Mouse (Mus musculus) thymus, adult 18-20 months (tissue): Measurements from ENCODE around the gene Dbp.
A peak's percentile ranks its signal among the peaks of the same experiment; 100 is the strongest.

Experiments
- DNase-seq, 2 experiments: peaks; one replicate each; pipeline ENCODE4 v3.0.0; 2022; ENCODE audit warnings: mixed read lengths in 2 of 2

Gene Dbp

DNA sequence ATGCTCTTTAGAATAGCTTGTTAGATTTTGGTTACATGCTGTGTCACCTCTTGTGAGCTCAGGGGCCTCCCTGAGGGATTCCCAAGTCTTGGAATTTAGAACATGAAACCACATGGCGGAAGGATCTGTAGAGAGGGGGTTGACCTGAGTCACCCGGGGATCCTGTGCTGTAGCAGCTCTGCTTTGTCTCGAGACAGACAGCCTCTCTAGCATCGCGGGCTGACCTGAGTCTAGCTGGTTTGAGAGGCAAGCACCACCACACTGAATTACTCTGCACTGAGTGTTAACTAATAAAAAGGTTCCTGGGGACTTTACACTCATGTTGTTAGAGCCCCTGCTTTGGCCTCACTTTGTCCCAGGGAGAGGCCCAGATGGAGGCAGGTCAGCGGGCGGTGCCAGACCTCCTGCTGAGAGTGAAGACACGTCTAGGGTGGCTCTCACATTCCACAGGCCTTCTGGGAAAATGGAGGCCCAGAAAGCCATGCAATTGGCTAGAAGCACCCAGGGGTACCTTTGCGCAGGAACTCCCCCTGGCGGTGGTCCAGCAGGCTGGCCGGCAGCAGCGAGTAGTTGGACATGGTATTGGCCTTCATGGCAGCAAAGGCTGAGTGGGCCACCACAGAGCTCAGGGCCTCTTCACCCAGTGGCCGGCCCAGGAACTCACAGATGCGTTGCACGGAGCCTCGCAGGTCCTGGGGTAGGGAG is 26.0 kb downstream of the Dbp start:
- peak; percentile 34 to 43 for DNase-seq

DNA sequence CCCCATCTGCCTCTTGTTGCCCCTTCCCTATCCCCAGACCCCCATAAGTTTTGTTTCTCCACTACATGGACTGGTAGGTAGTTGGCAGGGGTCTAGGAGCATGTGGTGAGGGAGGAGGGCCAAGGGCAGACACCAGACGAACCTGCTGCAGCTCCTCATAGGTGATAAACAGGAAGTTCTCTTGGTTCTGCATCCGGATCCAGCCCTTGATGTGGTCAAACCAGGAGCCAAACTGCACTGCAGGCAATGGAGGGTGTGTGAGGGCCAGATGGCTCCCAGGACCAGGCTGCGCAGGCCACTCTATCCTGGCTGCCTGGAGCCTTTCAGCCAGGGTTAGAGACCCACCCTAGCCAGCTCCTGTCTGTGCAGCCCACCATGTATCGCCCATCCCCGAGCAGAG is 28.6 kb downstream of the Dbp start:
- peak; percentile 74 to 87 for DNase-seq

DNA sequence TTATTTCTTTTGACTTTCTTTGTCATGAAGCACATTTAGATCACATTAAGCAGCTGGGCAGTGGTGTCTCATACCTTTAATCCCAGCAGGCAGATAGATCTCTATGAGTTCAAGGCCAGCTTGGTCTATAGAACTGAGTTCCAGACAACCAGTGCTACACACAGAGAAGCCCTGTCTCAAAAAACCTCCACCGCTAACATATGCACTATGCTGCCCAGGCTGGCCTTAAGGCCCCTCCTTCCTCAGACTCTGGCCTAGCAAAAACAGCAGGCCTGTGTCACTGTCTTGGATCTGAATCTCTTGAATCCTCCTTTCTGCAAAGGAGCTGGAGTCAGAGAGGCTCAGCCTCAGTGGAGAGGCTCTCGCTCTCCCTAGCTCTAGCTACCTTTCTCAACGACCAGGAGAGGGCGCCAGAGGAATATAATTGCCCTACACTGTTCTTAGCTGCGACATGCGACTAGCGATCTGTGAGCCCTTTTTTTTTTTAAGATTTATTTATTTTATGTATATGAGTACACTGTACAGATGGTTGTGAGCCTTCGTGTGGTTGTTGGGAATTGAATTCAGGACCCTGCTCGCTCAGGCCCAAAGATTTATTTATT is 34.4 kb downstream of the Dbp start:
- peak in 1 of 2 experiments; percentile 71 for DNase-seq

DNA sequence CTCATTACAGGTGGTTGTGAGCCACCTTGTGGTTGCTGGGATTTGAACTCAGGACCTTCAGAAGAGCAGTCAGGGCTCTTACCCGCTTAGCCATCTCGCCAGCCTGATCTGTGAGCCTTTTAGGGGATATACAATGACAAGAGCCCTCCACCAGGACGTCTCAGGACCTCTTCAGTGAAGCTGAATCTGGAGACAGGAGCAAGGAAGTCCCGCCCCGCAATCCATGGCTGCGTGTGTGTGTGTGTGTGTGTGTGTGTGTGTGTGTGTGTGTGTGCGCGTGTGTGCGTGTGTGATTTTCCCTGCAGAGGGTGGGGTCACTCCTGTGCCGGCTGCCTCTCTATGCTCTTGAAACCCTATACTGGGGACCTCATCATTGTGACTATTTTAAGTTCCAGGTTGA is 34.9 kb downstream of the Dbp start:
- DNase-seq = no peak

DNA sequence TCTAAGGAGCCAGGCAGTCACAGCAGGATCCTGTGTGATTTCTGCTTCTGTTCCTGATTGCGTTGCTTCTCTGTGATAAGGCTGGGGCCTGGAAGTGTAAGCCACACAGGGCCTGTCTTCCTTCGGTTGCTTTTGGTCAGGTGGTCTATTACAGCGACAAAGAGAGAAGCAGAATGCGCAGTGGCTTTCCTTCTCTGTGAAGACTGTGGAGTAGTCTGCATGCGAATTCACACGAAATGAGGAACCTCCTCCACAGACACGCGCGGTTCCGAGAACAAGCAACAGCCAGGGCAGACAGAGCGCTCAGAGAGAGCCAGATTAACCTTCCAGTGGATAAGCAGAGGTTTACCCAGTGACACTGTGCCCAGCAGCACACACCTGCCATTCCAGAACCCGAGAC is 36.4 kb downstream of the Dbp start:
- no peak for DNase-seq

DNA sequence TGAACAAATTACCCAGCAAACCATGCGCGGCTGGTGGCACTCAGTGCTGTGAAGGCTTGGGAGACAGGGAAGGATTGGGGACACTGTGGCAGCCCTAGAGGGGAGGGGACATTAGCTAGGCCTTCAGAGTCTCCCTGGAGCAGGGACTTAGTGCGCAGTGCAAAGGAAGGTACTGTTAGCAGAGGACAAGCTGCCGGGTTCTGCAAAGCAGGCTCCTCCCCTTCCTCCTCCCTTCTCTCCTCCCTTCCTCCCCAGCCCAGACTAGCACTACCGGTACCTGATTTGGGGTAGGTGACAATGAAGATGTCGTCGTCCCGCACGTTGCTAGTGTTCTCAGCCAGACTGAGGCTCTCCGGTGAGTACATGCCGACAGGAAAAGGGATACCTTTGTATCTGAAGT is 36.9 kb downstream of the Dbp start:
- DNase-seq = peak in 1 of 2 experiments; percentile 59

GRCm38 (mm10) chr7:45742338-45742737 is 37.5 kb downstream of the Dbp start:
- no peak for DNase-seq

GRCm38 (mm10) chr7:45744387-45744786 is 39.5 kb downstream of the Dbp start:
- no peak for DNase-seq

DNA sequence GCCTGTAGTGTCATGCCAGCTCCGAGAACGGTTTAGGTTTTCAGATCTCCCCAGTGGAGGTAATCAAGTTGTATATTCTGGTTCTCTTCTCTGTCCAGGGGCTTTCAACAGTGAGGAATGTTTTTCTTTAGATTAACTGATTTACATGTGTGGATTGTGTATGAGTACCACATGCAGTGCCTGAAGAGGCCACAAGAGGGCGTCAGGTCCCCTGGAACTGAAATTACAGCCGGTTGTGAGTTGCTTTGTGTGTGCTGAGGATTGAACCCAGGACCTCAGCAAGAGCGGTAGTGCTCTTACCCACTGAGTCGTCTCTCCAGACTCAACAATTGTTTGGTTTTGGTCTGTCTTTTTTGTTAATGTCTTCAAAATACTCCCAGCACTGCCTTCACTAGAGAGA is 41.6 kb downstream of the Dbp start:
- DNase-seq = no peak

GRCm38 (mm10) chr7:45747450-45747849 is 42.6 kb downstream of the Dbp start:
- no peak for DNase-seq

DNA sequence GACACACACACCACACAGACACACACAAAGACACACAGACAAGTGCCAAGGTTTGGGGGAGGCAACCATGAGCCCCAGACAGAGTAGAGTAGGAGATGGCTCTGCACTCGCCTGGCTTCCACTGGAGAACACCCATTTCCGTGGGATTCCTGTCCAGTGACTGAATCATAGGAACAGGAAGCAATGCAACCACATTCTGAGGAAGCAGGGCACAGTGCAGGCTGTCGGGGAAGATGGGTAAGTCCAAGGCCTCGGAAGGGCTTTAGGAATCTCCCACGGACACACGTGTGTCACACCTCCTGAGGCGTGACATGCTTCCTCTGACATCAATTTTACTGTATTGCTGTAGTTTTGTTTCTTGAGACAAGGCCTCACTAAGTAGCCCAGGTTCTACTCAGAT is 43.2 kb downstream of the Dbp start:
- no peak for DNase-seq

- no peak for DNase-seq
These were observed 44.5 kb downstream of the Dbp start for GRCm38 (mm10) chr7:45749401-45749800.

DNA sequence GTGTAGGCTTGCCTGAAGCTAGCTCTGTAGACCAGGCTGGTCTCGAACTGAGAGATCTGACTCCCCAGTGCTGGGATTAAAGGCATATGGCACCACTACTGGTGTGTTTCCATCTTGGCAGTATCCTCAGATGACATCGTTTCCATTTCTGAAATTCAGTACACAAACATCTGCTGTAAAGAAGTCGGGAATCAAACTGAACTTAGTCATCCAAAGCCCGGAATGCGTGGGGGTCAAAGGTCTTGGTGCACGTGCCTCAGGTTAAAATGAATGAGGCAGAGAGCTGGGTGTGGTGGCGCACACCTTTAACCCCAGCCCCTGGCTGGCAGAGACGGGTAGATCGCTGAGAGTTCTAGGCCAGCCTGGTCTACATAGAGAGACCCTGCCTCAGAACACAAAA is 45.3 kb downstream of the Dbp start:
- DNase-seq = no peak

- DNase-seq = no peak
These were observed 50.8 kb downstream of the Dbp start for GRCm38 (mm10) chr7:45755703-45756102.

DNA sequence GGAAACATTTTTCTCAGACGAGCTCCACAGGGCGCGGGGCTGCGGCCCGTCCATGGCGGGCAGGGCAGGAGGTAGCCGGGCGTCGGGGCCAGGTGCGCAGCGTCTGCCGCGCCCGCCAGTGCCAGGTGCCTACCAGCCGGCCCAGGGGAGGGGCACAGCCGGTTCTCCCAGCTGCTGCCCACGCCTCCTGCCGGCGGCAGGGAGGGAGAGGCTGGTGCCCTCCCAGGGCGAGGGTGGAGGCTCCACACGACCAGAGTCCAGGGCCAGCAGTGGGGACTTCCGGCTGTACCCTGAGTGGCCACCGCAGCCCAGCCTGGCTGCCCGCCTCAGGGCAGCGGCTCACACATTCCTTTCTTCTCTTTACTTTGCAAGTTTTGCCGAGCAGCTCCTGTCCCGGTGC is 54.5 kb downstream of the Dbp start:
- DNase-seq = peak in 1 of 2 experiments; percentile 21
